Mouse (Mus musculus) E14TG2a.4 (cell line): ENCODE measurements around the gene Gm28372.

Experiments used
- CTCF ChIP-seq: conservative IDR thresholded peaks from 2 replicates; pipeline ENCODE4 v1.5.1; 2014; ENCODE audit warnings: low read length
- NANOG ChIP-seq: IDR thresholded peaks from 2 replicates; pipeline ENCODE4 v1.6.1; 2014; ENCODE audit warnings: borderline replicate concordance, low read length, mixed read lengths
- POU5F1 ChIP-seq: IDR thresholded peaks from 2 replicates; pipeline ENCODE4 v1.6.1; 2014; ENCODE audit warnings: low read length, borderline replicate concordance

- TF ChIP-seq CTCF: peak; percentile 25; the same call in 1 of the 2 replicates
- TF ChIP-seq NANOG: no peak
- TF ChIP-seq POU5F1: no peak
Observed at GRCm38 (mm10) chr2:130442162-130442561, 37.1 kb downstream of the Gm28372 start.
